Mouse (Mus musculus) embryonic facial prominence, embryonic 15.5 days (tissue): ENCODE results near the gene Mical3. TPM values are rescaled to one million over a fixed set of nuclear protein-coding genes. Genes with fewer than 3 reads are reported as not detected.

ENCODE experiments used
- ATAC-seq: fragments of 200-750 bp; cut with Nextera tagmentation; 2 replicates; pipeline ENCODE4 v1.8.0; 2017; ENCODE audit warnings: low read depth, moderate TSS enrichment; ENCODE audit not compliant: insufficient number of reproducible peaks, low FRiP score, low TSS enrichment
- H3K27ac ChIP-seq: fragments of 300-500 bp; sonication (generic); replicated peaks from 2 replicates; pipeline ENCODE4 v1.5.1; 2015; ENCODE audit warnings: mild to moderate bottlenecking, inconsistent platforms
- H3K27me3 ChIP-seq: fragments of 300-500 bp; sonication (generic); 2 replicates; pipeline ENCODE4 v1.6.1; 2015; ENCODE audit warnings: inconsistent platforms
- H3K36me3 ChIP-seq: fragments of 300-500 bp; sonication (generic); 2 replicates; pipeline ENCODE4 v1.6.1; 2015; ENCODE audit warnings: mild to moderate bottlenecking, inconsistent platforms
- H3K4me1 ChIP-seq: fragments of 300-500 bp; sonication (generic); 2 replicates; pipeline ENCODE4 v1.6.1; 2015; ENCODE audit warnings: inconsistent platforms
- H3K4me2 ChIP-seq: fragments of 300-500 bp; sonication (generic); replicated peaks from 2 replicates; pipeline ENCODE4 v1.6.1; 2015; ENCODE audit warnings: mild to moderate bottlenecking, inconsistent platforms
- H3K4me3 ChIP-seq: fragments of 300-500 bp; sonication (generic); replicated peaks from 2 replicates; pipeline ENCODE4 v1.5.1; 2015; ENCODE audit warnings: mild to moderate bottlenecking, inconsistent platforms
- H3K9ac ChIP-seq: fragments of 300-500 bp; sonication (generic); 2 replicates; pipeline ENCODE4 v1.6.1; 2015; ENCODE audit warnings: inconsistent platforms
- H3K9me3 ChIP-seq: fragments of 300-500 bp; sonication (generic); replicated peaks from 2 replicates; pipeline ENCODE4 v1.6.1; 2016; ENCODE audit warnings: inconsistent platforms
- WGBS: fragments of 180-500 bp; shearing (Covaris S2); methylation state at CpG from one replicate; pipeline ENCODE4 v1.1.7; 2015; 5-methylcytosine and 5-hydroxymethylcytosine counted together
- polyA plus RNA-seq: library from polyadenylated mRNA; unstranded; fragments of >200 nt; fragmentation: Nextera tagmentation; extraction: Ambion mirVana; gene quantifications from 2 replicates; pipeline ENCODE4 v1.2.1, GENCODE M21; 2015

The Mical3 gene
- polyA plus RNA-seq, 1 experiment from 2014 or later: 11.5 TPM

- Histone ChIP-seq H3K4me1 (no peaks in the 10 kb centered on the region), H3K36me3 (peaks cover 33% of the 10 kb centered on the region), H3K9ac (no peak overlapping the region), H3K27me3 (no peaks in the 10 kb centered on the region), H3K4me3 (no peak overlapping the region), H3K27ac (no peak overlapping the region), H3K9me3 (no peaks in the 10 kb centered on the region), H3K4me2 (no peak overlapping the region)
- 83% methylated on average over 9 of the region's 9 CpGs for WGBS
- no peak for ATAC-seq
Observed at GRCm38 (mm10) chr6:120894524-120894923, 236.3 kb downstream of the Mical3 start.

- Histone ChIP-seq H3K4me3 (no peak overlapping the region), H3K36me3 (peaks cover 38% of the 10 kb centered on the region), H3K9me3 (no peaks in the 10 kb centered on the region), H3K27me3 (no peaks in the 10 kb centered on the region), H3K9ac (no peak overlapping the region), H3K4me2 (no peak overlapping the region), H3K27ac (no peak overlapping the region), H3K4me1 (no peaks in the 10 kb centered on the region)
- ATAC-seq: no peak
- 93% methylated on average over 9 of the region's 9 CpGs for WGBS
Observed at GRCm38 (mm10) chr6:120894089-120894488, 236.7 kb downstream of the Mical3 start.

GRCm38 (mm10) chr6:120886696-120887095 lies 244.1 kb downstream of the Mical3 start:
- no peaks in the 10 kb centered on the region for H3K9me3 ChIP-seq
- WGBS: 92% methylated on average over 17 of the region's 17 CpGs
- H3K9ac ChIP-seq: no peak overlapping the region
- H3K4me3 ChIP-seq: no peak overlapping the region
- no peak overlapping the region for H3K27ac ChIP-seq
- no peak for ATAC-seq
- no peaks in the 10 kb centered on the region for H3K4me1 ChIP-seq
- peaks cover 78% of the 10 kb centered on the region for H3K36me3 ChIP-seq
- no peak overlapping the region for H3K4me2 ChIP-seq
- no peaks in the 10 kb centered on the region for H3K27me3 ChIP-seq

- Histone ChIP-seq H3K9me3 (no peaks in the 10 kb centered on the region), H3K27ac (no peak overlapping the region), H3K27me3 (no peaks in the 10 kb centered on the region), H3K9ac (no peak overlapping the region), H3K36me3 (peaks cover 73% of the 10 kb centered on the region), H3K4me1 (no peaks in the 10 kb centered on the region), H3K4me2 (no peak overlapping the region), H3K4me3 (no peak overlapping the region)
- 85% methylated on average over 6 of the region's 6 CpGs for WGBS
- ATAC-seq: no peak
Observed at GRCm38 (mm10) chr6:120884436-120884835, 246.4 kb downstream of the Mical3 start.

Other genes starting within 250 kb of the Mical3 start
- 14.1 and 16.7 TPM in 2 replicates for gene Bid, start 214.1 kb downstream of the Mical3 start, polyA plus RNA-seq
- 11.3 and 12.5 TPM in 2 replicates for gene Pex26, start 52.7 kb upstream of the Mical3 start, polyA plus RNA-seq
- 6.7 and 7.5 TPM in 2 replicates for gene Tuba8, start 79.7 kb upstream of the Mical3 start, polyA plus RNA-seq
- gene Usp18, start 114.9 kb upstream of the Mical3 start, polyA plus RNA-seq: 3.7 and 5.3 TPM in 2 replicates
- 1.8 and 2.2 TPM in 2 replicates for gene Slc6a13, start 169.2 kb upstream of the Mical3 start, polyA plus RNA-seq
- gene Slc6a12, start 212.1 kb upstream of the Mical3 start, polyA plus RNA-seq: not detected in 2 replicates